ENCODE assay signal across 8 mouse cellular contexts in the genomic region with DNA sequence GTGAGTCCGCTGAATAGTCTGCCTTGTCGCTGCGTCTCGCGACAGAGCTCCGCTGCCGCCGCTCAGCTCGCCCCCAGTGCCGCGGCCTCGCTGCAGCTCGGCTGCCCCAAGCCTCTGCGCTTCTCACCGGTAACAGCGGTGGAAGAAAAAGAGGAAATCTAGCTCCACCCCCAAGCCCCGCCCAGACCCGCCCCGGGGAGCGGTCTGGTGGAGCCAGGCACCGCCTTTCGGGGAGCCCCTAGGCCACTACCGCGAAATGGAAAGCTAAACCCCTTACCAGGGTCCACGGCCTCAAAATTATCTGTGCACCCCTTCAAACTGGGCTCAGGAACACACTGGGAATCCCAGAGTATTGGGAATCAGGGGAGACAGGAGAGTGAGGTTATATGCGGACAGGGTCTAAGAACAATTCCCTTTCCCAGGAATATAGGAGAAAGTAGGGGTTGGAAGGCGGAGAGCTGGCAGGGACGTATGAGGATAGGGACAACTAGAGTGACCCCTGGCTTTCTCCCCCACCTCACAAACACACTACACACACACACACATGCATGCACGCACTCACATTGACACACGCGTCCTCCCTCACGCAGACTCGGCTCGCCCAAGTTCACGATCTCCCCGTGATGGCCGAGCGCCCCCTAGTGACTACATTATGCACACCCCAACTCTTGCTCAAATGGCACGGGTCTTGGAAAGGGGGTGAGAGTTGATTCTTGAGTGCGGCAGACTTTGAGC. TPM values are rescaled to one million over a fixed set of nuclear protein-coding genes. Genes with fewer than 3 reads are reported as not detected.
DNase-seq lines count a peak whose midpoint lies in the region; ATAC-seq and TF ChIP-seq lines count a peak whose summit lies in the region.

A gene (minus strand): TSS at position 113 of the 735 bp plus-strand sequence.

- peak; percentile 99 for TF ChIP-seq CTCF in liver, embryonic 14.5 days (IDR thresholded peaks at IDR 0.05; ENCODE audit: low read depth)
- TF ChIP-seq CTCF in stomach, postnatal 0 days (IDR thresholded peaks at IDR 0.05; ENCODE audit: low read depth), result peak; percentile 99

- peaks cover 49% of the 10 kb centered on the region for H3K4me1 ChIP-seq in forebrain, embryonic 10.5 days
- peaks cover 46% of the 10 kb centered on the region for H3K4me1 ChIP-seq in heart, embryonic 15.5 days (replicated peaks)
- peaks cover 3 to 21% of the 10 kb centered on the region in 2 experiments for H3K4me1 ChIP-seq in liver, embryonic 14.5 days (replicated peaks; ENCODE audit: control insufficient read depth in 2 of 2, insufficient read depth in 2 of 2, low read length in 1 of 2)
- peaks cover 23% of the 10 kb centered on the region for H3K4me1 ChIP-seq in neural tube, embryonic 11.5 days (ENCODE audit: control insufficient read depth, insufficient read depth, low read length)
- H3K4me1 ChIP-seq in stomach, postnatal 0 days (replicated peaks; ENCODE audit: control insufficient read depth, insufficient read depth), result peaks cover 12% of the 10 kb centered on the region; the same call in 1 of the 2 replicates

- H3K9ac ChIP-seq in heart, embryonic 15.5 days, result peak within 1 kb of the TSS; percentile 91
- peak within 1 kb of the TSS; percentile 82 for H3K9ac ChIP-seq in liver, embryonic 14.5 days (replicated peaks)
- peak within 1 kb of the TSS; percentile 94 for H3K9ac ChIP-seq in neural tube, embryonic 11.5 days (ENCODE audit: low read length)
- H3K9ac ChIP-seq in stomach, postnatal 0 days (ENCODE audit: low read length), result peak within 1 kb of the TSS; percentile 93

- under 1% methylated on average over 40 of the region's 40 CpGs for WGBS in forebrain, embryonic 10.5 days
- under 1% methylated on average over 40 of the region's 40 CpGs for WGBS in heart, embryonic 15.5 days
- WGBS in liver, embryonic 14.5 days (ENCODE audit: insufficient replicate concordance), result under 1% methylated on average over 40 of the region's 40 CpGs
- WGBS in neural tube, embryonic 11.5 days, result under 1% methylated on average over 40 of the region's 40 CpGs
- 1% methylated on average over 40 of the region's 40 CpGs for WGBS in stomach, postnatal 0 days

- H3K36me3 ChIP-seq in forebrain, embryonic 10.5 days (replicated peaks), result peaks cover 14% of the 10 kb centered on the region
- H3K36me3 ChIP-seq in heart, embryonic 15.5 days, result no peaks in the 10 kb centered on the region
- H3K36me3 ChIP-seq in liver, embryonic 14.5 days (replicated peaks; ENCODE audit: control insufficient read depth, insufficient read depth, low read depth), result no peaks in the 10 kb centered on the region
- H3K36me3 ChIP-seq in neural tube, embryonic 11.5 days (ENCODE audit: control insufficient read depth, insufficient read depth, low read length), result no peaks in the 10 kb centered on the region
- no peaks in the 10 kb centered on the region for H3K36me3 ChIP-seq in stomach, postnatal 0 days (ENCODE audit: control insufficient read depth, insufficient read depth, low read length)

- ATAC-seq in CD4-positive, CD25-positive, alpha-beta regulatory T cell, adult 4 months, result peak; percentile 82
- ATAC-seq in heart, embryonic 15.5 days (replicated peaks; ENCODE audit: insufficient number of reproducible peaks, insufficient read depth, low FRiP score, low read depth), result peak; percentile 80
- ATAC-seq in liver, embryonic 14.5 days (ENCODE audit: insufficient read depth), result peak; percentile 83
- ATAC-seq in neural tube, embryonic 11.5 days (ENCODE audit: insufficient read depth, low FRiP score, low TSS enrichment), result peak; percentile 76
- peak; percentile 74 for ATAC-seq in stomach, postnatal 0 days (ENCODE audit: low FRiP score, low TSS enrichment)

- peak within 1 kb of the TSS; percentile 99 for H3K27ac ChIP-seq in forebrain, embryonic 10.5 days
- peak within 1 kb of the TSS; percentile 97 for H3K27ac ChIP-seq in heart, embryonic 15.5 days
- peak within 1 kb of the TSS; percentile 59 for H3K27ac ChIP-seq in liver, embryonic 14.5 days
- H3K27ac ChIP-seq in neural tube, embryonic 11.5 days (ENCODE audit: low read depth, low read length), result peak within 1 kb of the TSS; percentile 81
- H3K27ac ChIP-seq in stomach, postnatal 0 days (replicated peaks), result peak within 1 kb of the TSS; percentile 96

- TF ChIP-seq EP300 in liver, embryonic 14.5 days (IDR thresholded peaks at IDR 0.05; ENCODE audit: low read depth), result no peak
- TF ChIP-seq EP300 in stomach, postnatal 0 days (optimal IDR thresholded peaks at IDR 0.05), result no peak

- H3K4me3 ChIP-seq in forebrain, embryonic 10.5 days, result peak within 1 kb of the TSS; percentile 95
- H3K4me3 ChIP-seq in heart, embryonic 15.5 days, result peak within 1 kb of the TSS; percentile 73
- peak within 1 kb of the TSS; percentile 59 to 73 for H3K4me3 ChIP-seq in liver, embryonic 14.5 days (ENCODE audit: insufficient read depth in 1 of 2, low read depth in 2 of 2, low read length in 2 of 2)
- H3K4me3 ChIP-seq in neural tube, embryonic 11.5 days (ENCODE audit: low read depth, low read length), result peak within 1 kb of the TSS; percentile 91
- H3K4me3 ChIP-seq in stomach, postnatal 0 days (ENCODE audit: low read depth, low read length), result peak within 1 kb of the TSS; percentile 90

- H3K4me2 ChIP-seq in heart, embryonic 15.5 days, result peak within 1 kb of the TSS; percentile 90
- H3K4me2 ChIP-seq in liver, embryonic 14.5 days (ENCODE audit: low read depth), result peak within 1 kb of the TSS; percentile 88
- H3K4me2 ChIP-seq in neural tube, embryonic 11.5 days (ENCODE audit: low read depth), result peak within 1 kb of the TSS; percentile 89
- H3K4me2 ChIP-seq in stomach, postnatal 0 days (replicated peaks; ENCODE audit: low read depth), result peak within 1 kb of the TSS; percentile 84

- peak; percentile 62 for DNase-seq in c-Kit-negative CD71-positive TER-119-positive erythroid progenitor cells, embryonic 14.5 days (ENCODE audit: low read depth, low spot score)
- DNase-seq in forebrain, embryonic 10.5 days (ENCODE audit: extremely low spot score, low spot score), result peak; percentile 93
- peak; percentile 95 for DNase-seq in kidney, postnatal 25 days
- DNase-seq in liver, embryonic 14.5 days (ENCODE audit: low read depth in 3 of 3, low spot score in 3 of 3), result peak; percentile 75 to 81 (median 75)
- DNase-seq in neural tube, embryonic 11.5 days (ENCODE audit: low spot score), result peak; percentile 92
- DNase-seq in stomach, postnatal 0 days (ENCODE audit: low spot score), result peak; percentile 97

- H3K9me3 ChIP-seq in forebrain, embryonic 10.5 days, result no peaks in the 10 kb centered on the region
- no peaks in the 10 kb centered on the region for H3K9me3 ChIP-seq in heart, embryonic 15.5 days (replicated peaks)
- no peaks in the 10 kb centered on the region for H3K9me3 ChIP-seq in liver, embryonic 14.5 days (ENCODE audit: control insufficient read depth, low read length)
- H3K9me3 ChIP-seq in neural tube, embryonic 11.5 days (ENCODE audit: control insufficient read depth, low read length), result no peaks in the 10 kb centered on the region
- no peaks in the 10 kb centered on the region for H3K9me3 ChIP-seq in stomach, postnatal 0 days (ENCODE audit: control insufficient read depth, low read length)

- peaks cover 24% of the 10 kb centered on the region for H3K27me3 ChIP-seq in forebrain, embryonic 10.5 days (ENCODE audit: poor library complexity, severe bottlenecking)
- H3K27me3 ChIP-seq in heart, embryonic 15.5 days, result no peaks in the 10 kb centered on the region
- H3K27me3 ChIP-seq in liver, embryonic 14.5 days (ENCODE audit: control insufficient read depth, insufficient read depth, low read length), result no peaks in the 10 kb centered on the region
- H3K27me3 ChIP-seq in neural tube, embryonic 11.5 days (ENCODE audit: control insufficient read depth, insufficient read depth, low read length), result no peaks in the 10 kb centered on the region
- no peaks in the 10 kb centered on the region for H3K27me3 ChIP-seq in stomach, postnatal 0 days (ENCODE audit: control insufficient read depth, insufficient read depth, low read length)

RNA-seq across cellular contexts. Expression of the gene that starts here (rescaled TPM):
- not detected for polyA plus RNA-seq in CD4-positive, CD25-positive, alpha-beta regulatory T cell, adult 4 months (2017; shearing (Covaris generic))
- 2.4 and 2.5 TPM in 2 replicates for polyA plus RNA-seq in forebrain, embryonic 10.5 days (2016; fragmentation: Nextera tagmentation; extraction: Ambion mirVana)
- 6.0 and 7.4 TPM in 2 replicates for polyA plus RNA-seq in heart, embryonic 15.5 days (2015; fragmentation: Nextera tagmentation; extraction: Ambion mirVana)
- 27.9 and 33.9 TPM in 2 replicates for polyA plus RNA-seq in liver, embryonic 14.5 days (2012; rRNA removed)
- polyA plus RNA-seq in liver, embryonic 14.5 days (2014; fragmentation: Nextera tagmentation; extraction: Ambion mirVana), result 1.2 and 1.7 TPM in 2 replicates
- 2.3 and 3.4 TPM in 2 replicates for polyA plus RNA-seq in neural tube, embryonic 11.5 days (2014; fragmentation: Nextera tagmentation; extraction: Ambion mirVana)
- 2.4 and 3.1 TPM in 2 replicates for polyA plus RNA-seq in stomach, postnatal 0 days (2015; fragmentation: Nextera tagmentation; extraction: Ambion mirVana)

Comparison
In these comparisons a context has a peak if more than half of its experiments do, and no peak if none do; other contexts are left out.
1. Peak in every context shown above with its lines: DNase-seq, ATAC-seq, H3K4me3 ChIP-seq and H3K27ac ChIP-seq.
2. Peak in ATAC-seq in CD4-positive, CD25-positive, alpha-beta regulatory T cell, adult 4 months; RNA of the gene not detected or under 1 TPM.